Mouse (Mus musculus) heart, adult 8-10 months (tissue): ENCODE data around the gene Ffar1. TPM values are rescaled to one million over a fixed set of nuclear protein-coding genes. Genes with fewer than 3 reads are reported as not detected.

Source experiments
- total RNA-seq, 4 experiments: library from RNA; stranded (reverse); gene quantifications; 2 replicates each; pipeline ENCODE4 v1.2.4; 2022

Ffar1 gene
- total RNA-seq, 4 experiments from 2014 or later, result not detected

Other genes with a start within 250 kb of the Ffar1 start
- under 1 TPM in 1 of 4 experiments, not detected in 3; 0.19 TPM for gene Upk1a, start 248.7 kb downstream of the Ffar1 start, total RNA-seq
- 1,000 to 10,000 TPM; 4,392 to 5,023 (median 4,762) TPM for gene Cox6b1, start 235.4 kb downstream of the Ffar1 start, total RNA-seq
- not detected for gene Etv2, start 225.7 kb downstream of the Ffar1 start, total RNA-seq
- 10 to 100 TPM; 43.9 to 49.9 (median 44.7) TPM for gene Rbm42, start 211.2 kb downstream of the Ffar1 start, total RNA-seq
- gene Haus5, start 196.6 kb downstream of the Ffar1 start, total RNA-seq, result 1 to 10 TPM; 3.0 to 7.4 (median 6.0) TPM
- gene Pmis2, start 190.0 kb downstream of the Ffar1 start, total RNA-seq, result under 1 TPM in 1 of 4 experiments, not detected in 3; 0.40 TPM
- under 1 TPM in 1 of 4 experiments, not detected in 3; 0.82 TPM for gene 2200002J24Rik, start 162.6 kb downstream of the Ffar1 start, total RNA-seq
- under 1 TPM in 3 of 4 experiments, not detected in 1; 0.09 to 0.28 (median 0.16) TPM for gene Atp4a, start 149.4 kb downstream of the Ffar1 start, total RNA-seq
- gene Tmem147, start 132.0 kb downstream of the Ffar1 start, total RNA-seq, result 100 to 1,000 TPM; 229 to 268 (median 258) TPM
- gene Gapdhs, start 117.9 kb downstream of the Ffar1 start, total RNA-seq, result not detected
- gene Sbsn, start 110.1 kb downstream of the Ffar1 start, total RNA-seq, result 1 to 10 TPM; 1.3 to 4.6 (median 3.0) TPM
- gene Dmkn, start 97.8 kb downstream of the Ffar1 start, total RNA-seq, result 1 to 10 TPM in 3 of 4 experiments, under 1 TPM in 1; 0.82 to 1.7 (median 1.4) TPM
- not detected for gene Krtdap, start 73.7 kb downstream of the Ffar1 start, total RNA-seq
- gene Ffar2, start 37.8 kb downstream of the Ffar1 start, total RNA-seq, result under 1 TPM in 2 of 4 experiments, not detected in 2; 0.25 to 0.46 TPM
- not detected for gene Ffar3, start 5.4 kb downstream of the Ffar1 start, total RNA-seq
- gene Cd22, start 18.8 kb upstream of the Ffar1 start, total RNA-seq, result 1 to 10 TPM in 1 of 4 experiments, under 1 TPM in 3; 0.52 to 1.0 (median 0.71) TPM
- gene Mag, start 53.3 kb upstream of the Ffar1 start, total RNA-seq, result not detected
- gene Hamp2, start 63.1 kb upstream of the Ffar1 start, total RNA-seq, result 1 to 10 TPM; 3.6 to 9.2 (median 5.7) TPM
- 10 to 100 TPM in 3 of 4 experiments, 1 to 10 TPM in 1; 9.3 to 31.5 (median 13.6) TPM for gene Hamp, start 82.5 kb upstream of the Ffar1 start, total RNA-seq
- 100 to 1,000 TPM; 102 to 121 (median 107) TPM for gene Usf2, start 95.2 kb upstream of the Ffar1 start, total RNA-seq
- gene Lsr, start 111.9 kb upstream of the Ffar1 start, total RNA-seq, result 1 to 10 TPM; 2.6 to 3.8 (median 3.1) TPM
- gene Fam187b, start 112.2 kb upstream of the Ffar1 start, total RNA-seq, result under 1 TPM in 2 of 4 experiments, not detected in 2; 0.25 TPM
- gene Fxyd5, start 180.9 kb upstream of the Ffar1 start, total RNA-seq, result 10 to 100 TPM; 22.7 to 35.0 (median 28.4) TPM
- gene Fxyd7, start 189.9 kb upstream of the Ffar1 start, total RNA-seq, result 1 to 10 TPM in 2 of 4 experiments, under 1 TPM in 2; 0.49 to 1.5 (median 1.1) TPM
- gene Fxyd1, start 195.6 kb upstream of the Ffar1 start, total RNA-seq, result 1,000 to 10,000 TPM in 2 of 4 experiments, 100 to 1,000 TPM in 2; 843 to 1,156 (median 1,037) TPM
- gene Lgi4, start 197.8 kb upstream of the Ffar1 start, total RNA-seq, result 1 to 10 TPM; 2.6 to 3.8 (median 3.4) TPM
- 1 to 10 TPM in 2 of 4 experiments, under 1 TPM in 2; 0.71 to 4.8 (median 1.6) TPM for gene Fxyd3, start 215.1 kb upstream of the Ffar1 start, total RNA-seq